Mouse (Mus musculus): Measurements from ENCODE around the gene Olfr1143.

The Olfr1143 gene

DNA sequence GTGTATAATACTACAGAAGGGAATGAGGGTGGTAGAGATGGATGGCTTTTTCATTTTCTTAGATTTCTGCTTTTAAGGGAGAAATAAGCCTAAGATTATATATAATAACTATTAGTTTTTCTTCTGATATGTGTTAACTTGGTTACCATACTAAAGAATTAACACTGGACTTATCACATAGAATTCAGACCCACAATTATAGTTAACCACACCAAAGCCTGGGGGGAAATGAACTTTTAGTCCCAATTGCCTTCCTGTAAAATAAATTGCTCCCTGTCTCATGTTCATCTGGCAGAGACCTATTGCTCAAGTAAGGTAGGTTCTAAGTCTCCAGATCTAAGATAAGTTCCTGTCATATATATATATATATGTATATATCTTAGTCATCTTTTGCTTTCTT lies at the start of gene Olfr1143:
Olfr1143 (plus strand) TSS at position 301 of the 400 bp plus-strand sequence.
- no peak for DNase-seq

GRCm38 (mm10) chr2:87753891-87754290 lies 46.5 kb upstream of the Olfr1143 start, which contains the start of gene Olfr1141:
Olfr1141 (minus strand) TSS chr2:87753991.
- no peak for DNase-seq

GRCm38 (mm10) chr2:87776143-87776542 lies 24.2 kb upstream of the Olfr1143 start:
- DNase-seq = no peak

GRCm38 (mm10) chr2:87779183-87779582 lies 21.2 kb upstream of the Olfr1143 start, which contains the start of gene Olfr152:
Olfr152 (plus strand) TSS chr2:87779483.
- DNase-seq = no peak

DNA sequence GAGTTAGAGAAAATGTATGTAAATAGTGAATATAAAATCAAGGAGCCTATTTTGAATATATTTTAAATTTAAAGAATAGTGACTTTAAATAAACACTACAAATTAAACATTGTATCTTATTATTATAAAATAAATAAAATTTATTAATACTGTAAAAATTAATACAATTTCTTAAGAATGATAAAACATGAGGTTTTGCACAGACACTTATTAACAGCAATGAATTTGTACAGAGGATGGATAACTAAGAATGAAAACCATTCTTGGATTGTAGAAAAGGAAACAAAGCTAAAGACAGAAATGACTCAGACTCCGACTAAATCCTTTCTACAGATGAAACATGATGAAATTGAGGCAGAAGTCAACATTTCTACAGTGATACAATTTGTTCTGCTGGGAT lies 9.1 kb downstream of the Olfr1143 start, which contains the start of gene Olfr1145:
Olfr1145 (plus strand) TSS at position 301 of the 400 bp plus-strand sequence.
- no peak for DNase-seq

DNA sequence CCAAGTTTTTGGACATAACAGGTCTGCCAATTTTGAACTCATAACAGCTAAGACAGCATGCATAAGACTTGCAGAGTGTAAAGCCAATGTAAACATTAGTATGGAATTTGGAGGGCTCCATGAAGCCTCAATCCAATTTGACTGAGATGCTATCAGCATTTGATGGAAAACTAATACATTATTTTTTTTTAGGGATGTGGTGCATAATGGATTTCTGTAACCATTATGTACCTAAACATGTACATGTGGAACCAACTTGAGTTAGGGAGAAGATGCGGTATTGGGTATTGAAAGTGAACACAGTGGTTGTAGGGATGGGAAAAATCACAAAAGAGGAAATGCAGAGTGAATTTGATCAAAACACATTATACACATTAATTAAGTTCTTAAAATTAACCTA lies 29.8 kb downstream of the Olfr1143 start, which contains the start of gene Olfr1148:
Olfr1148 (plus strand) TSS at position 301 of the 400 bp plus-strand sequence.
- DNase-seq = no peak

GRCm38 (mm10) chr2:87843693-87844092 lies 43.3 kb downstream of the Olfr1143 start, which contains the start of gene Olfr1150-ps1:
Olfr1150-ps1 (plus strand) TSS chr2:87843993.
- DNase-seq = no peak
